28 mouse cellular contexts compared by ENCODE assay signal in the genomic region with DNA sequence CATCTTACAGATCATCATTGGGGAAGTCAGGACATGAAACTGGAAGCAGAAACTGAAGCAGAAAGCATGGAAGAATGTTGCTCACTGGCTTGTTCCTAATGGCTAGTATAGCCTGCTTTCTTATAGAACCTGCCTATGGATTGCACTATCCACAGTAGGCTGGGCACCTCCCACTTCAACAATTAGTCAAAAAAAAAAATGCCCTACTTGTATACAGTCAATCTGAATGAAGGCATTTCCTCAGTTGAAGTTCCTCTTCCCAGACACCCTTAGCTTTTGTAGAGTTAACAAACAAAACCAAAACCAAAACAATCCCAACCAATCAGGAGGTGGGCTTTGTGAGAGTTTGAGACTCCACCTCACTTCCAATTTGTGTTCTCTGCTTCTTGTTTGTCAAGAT.
"Had no signal": no experiment of that assay in that cellular context is flagged by ENCODE, and none has a peak within 500 bp of the region (broad histone marks: within the 10 kb centered on the region; RNA-seq: fewer than 3 reads in every experiment).

No protein-coding gene starts in this region.

- H3K4me3 ChIP-seq: gastrocnemius, adult 2 months; heart, adult 2 months; heart, embryonic 13.5 days; heart, embryonic 15.5 days; hindbrain, embryonic 10.5 days; hindbrain, embryonic 12.5 days; kidney, embryonic 15.5 days; limb, embryonic 10.5 days; limb, embryonic 12.5 days; liver, embryonic 13.5 days had no signal

- H3K27ac ChIP-seq: gastrocnemius, adult 2 months; heart, adult 2 months; heart, embryonic 13.5 days; heart, embryonic 15.5 days; hindbrain, embryonic 10.5 days; hindbrain, embryonic 12.5 days; hindbrain, embryonic 14.5 days; kidney, embryonic 15.5 days; kidney, postnatal 0 days; limb, embryonic 10.5 days; limb, embryonic 12.5 days; liver, embryonic 13.5 days had no signal

- DNase-seq: gastrocnemius, adult 2 months; gastrocnemius, postnatal 10 days; gastrocnemius, postnatal 25 days; heart, adult 11 months; heart, adult 2 months; heart, postnatal 14 days; heart, postnatal 36 days; kidney, adult 11 months; kidney, adult 2 months; kidney, adult 9 months; kidney, postnatal 14 days; kidney, postnatal 36 days; layer of hippocampus, adult 9-11 months; layer of hippocampus, postnatal 36 days; liver; liver, embryonic 13.5 days had no signal

- ATAC-seq: hindbrain, embryonic 16.5 days; inflammation-experienced regulatory T-cells, adult 6 months; intestine, embryonic 16.5 days had no signal
